ENCODE assay signal across 8 mouse cellular contexts in the genomic region with DNA sequence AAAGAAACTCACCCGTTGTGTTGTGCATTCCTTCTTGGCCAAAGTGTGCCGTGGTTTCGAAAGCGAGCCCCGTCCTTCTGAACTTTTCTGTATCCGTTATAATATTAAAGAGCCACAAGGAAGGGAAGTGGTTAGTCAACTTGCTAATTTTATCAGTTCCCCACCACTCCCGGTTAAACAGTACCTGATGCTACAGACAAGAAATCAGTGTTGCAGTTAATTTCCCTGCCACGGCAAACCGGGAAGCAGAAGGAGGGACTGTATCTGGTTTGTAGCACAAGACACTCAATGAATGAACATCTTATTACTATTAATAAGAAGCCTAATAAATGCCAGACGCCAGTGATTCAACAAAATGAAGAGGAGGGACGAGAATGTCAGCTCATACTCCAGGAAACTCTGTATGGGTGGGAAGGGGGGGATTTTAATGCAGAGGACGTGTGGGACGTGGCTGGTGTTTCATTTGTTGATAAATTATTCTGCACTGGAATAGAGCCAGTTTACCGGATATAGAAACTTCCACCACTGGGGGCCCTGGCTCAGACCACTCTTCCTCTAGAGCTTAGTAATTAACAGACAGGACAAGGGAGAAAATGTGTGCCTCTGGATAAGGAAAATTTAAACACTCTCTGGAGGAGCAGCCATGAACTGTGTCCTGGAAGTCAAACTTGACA.
DNase-seq lines count a peak whose midpoint lies in the region; ATAC-seq and TF ChIP-seq lines count a peak whose summit lies in the region.

No protein-coding gene starts in this region.

- 62% methylated on average over 14 of the region's 14 CpGs for WGBS in midbrain, embryonic 14.5 days
- WGBS in midbrain, embryonic 11.5 days, result 78% methylated on average over 14 of the region's 14 CpGs
- WGBS in heart, embryonic 12.5 days, result 47% methylated on average over 14 of the region's 14 CpGs
- WGBS in liver, adult 2 months, result 60% methylated on average over 14 of the region's 14 CpGs
- WGBS in stomach, postnatal 0 days, result 26% methylated on average over 14 of the region's 14 CpGs
- WGBS in cerebellum, adult 2 months, result 41% methylated on average over 14 of the region's 14 CpGs

- no peak for TF ChIP-seq EP300 in stomach, postnatal 0 days (optimal IDR thresholded peaks at IDR 0.05)

- TF ChIP-seq POLR2A in liver, adult 2 months (IDR thresholded peaks at IDR 0.05; ENCODE audit: extremely low read depth, insufficient read depth, low read length), result no peak
- TF ChIP-seq POLR2A in cerebellum, adult 2 months (IDR thresholded peaks at IDR 0.05; ENCODE audit: borderline replicate concordance, insufficient read depth, low read length), result no peak

- H3K9me3 ChIP-seq in midbrain, embryonic 14.5 days (ENCODE audit: control insufficient read depth, low read length), result no peaks in the 10 kb centered on the region
- no peaks in the 10 kb centered on the region for H3K9me3 ChIP-seq in midbrain, embryonic 11.5 days (ENCODE audit: control insufficient read depth, low read length)
- no peaks in the 10 kb centered on the region for H3K9me3 ChIP-seq in heart, embryonic 12.5 days (replicated peaks)
- no peaks in the 10 kb centered on the region for H3K9me3 ChIP-seq in stomach, postnatal 0 days (ENCODE audit: control insufficient read depth, low read length)

- TF ChIP-seq CTCF in liver, adult 2 months (IDR thresholded peaks at IDR 0.05; ENCODE audit: low read depth, low read length), result no peak
- peak; percentile 5; the same call in 1 of the 2 replicates for TF ChIP-seq CTCF in stomach, postnatal 0 days (IDR thresholded peaks at IDR 0.05; ENCODE audit: low read depth)
- no peak for TF ChIP-seq CTCF in cerebellum, adult 2 months (IDR thresholded peaks at IDR 0.05; ENCODE audit: borderline replicate concordance, insufficient read depth, low read depth, low read length)

- no peaks in the 10 kb centered on the region for H3K36me3 ChIP-seq in midbrain, embryonic 14.5 days (ENCODE audit: control insufficient read depth, insufficient read depth, low read length)
- H3K36me3 ChIP-seq in midbrain, embryonic 11.5 days (ENCODE audit: control insufficient read depth, insufficient read depth, low read length), result no peaks in the 10 kb centered on the region
- no peaks in the 10 kb centered on the region for H3K36me3 ChIP-seq in heart, embryonic 12.5 days
- H3K36me3 ChIP-seq in liver, adult 2 months (ENCODE audit: control insufficient read depth, insufficient read depth, low read length), result no peaks in the 10 kb centered on the region
- H3K36me3 ChIP-seq in stomach, postnatal 0 days (ENCODE audit: control insufficient read depth, insufficient read depth, low read length), result no peaks in the 10 kb centered on the region

- H3K27me3 ChIP-seq in midbrain, embryonic 14.5 days (ENCODE audit: control insufficient read depth, insufficient read depth, low read length), result no peaks in the 10 kb centered on the region
- no peaks in the 10 kb centered on the region for H3K27me3 ChIP-seq in midbrain, embryonic 11.5 days (ENCODE audit: control insufficient read depth, insufficient read depth, low read length)
- H3K27me3 ChIP-seq in heart, embryonic 12.5 days (replicated peaks), result no peaks in the 10 kb centered on the region
- H3K27me3 ChIP-seq in liver, adult 2 months (ENCODE audit: control insufficient read depth, insufficient read depth, low read length), result no peaks in the 10 kb centered on the region
- H3K27me3 ChIP-seq in stomach, postnatal 0 days (ENCODE audit: control insufficient read depth, insufficient read depth, low read length), result no peaks in the 10 kb centered on the region
- no peaks in the 10 kb centered on the region for H3K27me3 ChIP-seq in cerebellum, adult 2 months (ENCODE audit: control insufficient read depth, insufficient read depth, low read length)

- H3K9ac ChIP-seq in midbrain, embryonic 14.5 days (replicated peaks; ENCODE audit: low read length), result no peak overlapping the region
- no peak overlapping the region for H3K9ac ChIP-seq in midbrain, embryonic 11.5 days (ENCODE audit: low read length)
- no peak overlapping the region for H3K9ac ChIP-seq in heart, embryonic 12.5 days
- no peak overlapping the region for H3K9ac ChIP-seq in liver, adult 2 months (ENCODE audit: low read depth, low read length)
- H3K9ac ChIP-seq in stomach, postnatal 0 days (ENCODE audit: low read length), result 0 out of 2 replicates have a peak overlapping the region, but pooled peaks have one; percentile 18

- no peak for ATAC-seq in midbrain, embryonic 14.5 days (ENCODE audit: low FRiP score, low TSS enrichment)
- ATAC-seq in midbrain, embryonic 11.5 days (ENCODE audit: low FRiP score), result no peak
- peak; percentile 51; the same call in 1 of the 2 replicates for ATAC-seq in heart, embryonic 12.5 days (ENCODE audit: insufficient number of reproducible peaks, low FRiP score)
- no peak for ATAC-seq in stomach, postnatal 0 days (ENCODE audit: low FRiP score, low TSS enrichment)

- no peak overlapping the region; the same call in 1 of the 2 replicates for H3K27ac ChIP-seq in midbrain, embryonic 14.5 days (replicated peaks; ENCODE audit: low read depth, low read length)
- H3K27ac ChIP-seq in midbrain, embryonic 11.5 days (ENCODE audit: low read depth, low read length), result no peak overlapping the region
- H3K27ac ChIP-seq in heart, embryonic 12.5 days (ENCODE audit: poor library complexity, severe bottlenecking), result peak overlapping the region; percentile 12; the same call in 1 of the 2 replicates
- no peak overlapping the region; the same call in 1 of the 2 replicates for H3K27ac ChIP-seq in liver, adult 2 months (replicated peaks; ENCODE audit: insufficient read depth, low read depth, low read length)
- no peak overlapping the region for H3K27ac ChIP-seq in stomach, postnatal 0 days (replicated peaks)
- H3K27ac ChIP-seq in cerebellum, adult 2 months (ENCODE audit: insufficient read depth, low read length), result no peak overlapping the region

- no peak overlapping the region for H3K4me3 ChIP-seq in midbrain, embryonic 14.5 days (replicated peaks; ENCODE audit: low read depth, low read length)
- no peak overlapping the region for H3K4me3 ChIP-seq in midbrain, embryonic 11.5 days (ENCODE audit: low read depth, low read length)
- 0 out of 2 replicates have a peak overlapping the region, but pooled peaks have one; percentile 8 for H3K4me3 ChIP-seq in heart, embryonic 12.5 days
- H3K4me3 ChIP-seq in liver, adult 2 months (ENCODE audit: insufficient read depth, low read depth, low read length), result peak overlapping the region; percentile 21; the same call in 1 of the 2 replicates
- H3K4me3 ChIP-seq in stomach, postnatal 0 days (ENCODE audit: low read depth, low read length), result peak overlapping the region; percentile 31
- H3K4me3 ChIP-seq in cerebellum, adult 2 months (replicated peaks; ENCODE audit: insufficient read depth, low read depth, low read length), result no peak overlapping the region

- peaks cover 6% of the 10 kb centered on the region for H3K4me1 ChIP-seq in midbrain, embryonic 14.5 days (ENCODE audit: control insufficient read depth, insufficient read depth, low read length)
- no peaks in the 10 kb centered on the region for H3K4me1 ChIP-seq in midbrain, embryonic 11.5 days (ENCODE audit: control insufficient read depth, insufficient read depth, low read length)
- H3K4me1 ChIP-seq in heart, embryonic 12.5 days (replicated peaks), result peaks cover 9% of the 10 kb centered on the region
- H3K4me1 ChIP-seq in liver, adult 2 months (ENCODE audit: control insufficient read depth, insufficient read depth, low read length), result no peaks in the 10 kb centered on the region
- H3K4me1 ChIP-seq in stomach, postnatal 0 days (replicated peaks; ENCODE audit: control insufficient read depth, insufficient read depth), result no peaks in the 10 kb centered on the region
- no peaks in the 10 kb centered on the region for H3K4me1 ChIP-seq in cerebellum, adult 2 months (ENCODE audit: control insufficient read depth, insufficient read depth, low read length)

- H3K79me2 ChIP-seq in liver, adult 2 months (ENCODE audit: control insufficient read depth, insufficient read depth, low read length), result no peaks in the 10 kb centered on the region

- DNase-seq in midbrain, embryonic 14.5 days, result peak; percentile 54
- no peak for DNase-seq in midbrain, embryonic 11.5 days (ENCODE audit: low spot score, missing footprints)
- no peak for DNase-seq in liver, adult 2 months (ENCODE audit: extremely low read depth, low read depth, low spot score)
- DNase-seq in stomach, postnatal 0 days (ENCODE audit: low spot score), result no peak
- no peak for DNase-seq in adrenal gland, postnatal 4 days (ENCODE audit: low spot score in 2 of 2)
- no peak for DNase-seq in cerebellum, adult 2 months
- no peak for DNase-seq in cerebellum, postnatal 4 days (ENCODE audit: low spot score in 2 of 2)

- no peak overlapping the region for H3K4me2 ChIP-seq in midbrain, embryonic 14.5 days (ENCODE audit: low read length)
- H3K4me2 ChIP-seq in midbrain, embryonic 11.5 days, result no peak overlapping the region
- peak overlapping the region; percentile 43 for H3K4me2 ChIP-seq in heart, embryonic 12.5 days
- peak overlapping the region; percentile 46 for H3K4me2 ChIP-seq in stomach, postnatal 0 days (replicated peaks; ENCODE audit: low read depth)

Comparison
In these comparisons a context has a peak if more than half of its experiments do, and no peak if none do; other contexts are left out.
1. H3K4me2 ChIP-seq: peak in heart, embryonic 12.5 days (single experiment) and stomach, postnatal 0 days (single experiment); none in midbrain, embryonic 14.5 days (single experiment) and midbrain, embryonic 11.5 days (single experiment).
2. H3K4me3 ChIP-seq: peak in heart, embryonic 12.5 days (single experiment), liver, adult 2 months (single experiment) and stomach, postnatal 0 days (single experiment); none in midbrain, embryonic 14.5 days (single experiment), midbrain, embryonic 11.5 days (single experiment) and cerebellum, adult 2 months (single experiment).